Mouse (Mus musculus) gastrocnemius, postnatal 36 days (tissue): ENCODE data around the gene Jmjd8. TPM values are rescaled to one million over a fixed set of nuclear protein-coding genes. Genes with fewer than 3 reads are reported as not detected.

Experiments
- DNase-seq, 2 experiments: peaks; one replicate each; pipeline ENCODE4 v3.0.0; 2022
- intact Hi-C: fragments of 180-260 bp; cut with DNase I; formaldehyde crosslinking; loops from one replicate; pipeline ENCODE4 v1.15.1; 2025
- total RNA-seq, 2 experiments: library from RNA; stranded (reverse); gene quantifications; 2 replicates each; pipeline ENCODE4 v1.2.3; 2021

The Jmjd8 gene
- total RNA-seq, 2 experiments from 2014 or later = 13.4 to 13.6 TPM

DNA sequence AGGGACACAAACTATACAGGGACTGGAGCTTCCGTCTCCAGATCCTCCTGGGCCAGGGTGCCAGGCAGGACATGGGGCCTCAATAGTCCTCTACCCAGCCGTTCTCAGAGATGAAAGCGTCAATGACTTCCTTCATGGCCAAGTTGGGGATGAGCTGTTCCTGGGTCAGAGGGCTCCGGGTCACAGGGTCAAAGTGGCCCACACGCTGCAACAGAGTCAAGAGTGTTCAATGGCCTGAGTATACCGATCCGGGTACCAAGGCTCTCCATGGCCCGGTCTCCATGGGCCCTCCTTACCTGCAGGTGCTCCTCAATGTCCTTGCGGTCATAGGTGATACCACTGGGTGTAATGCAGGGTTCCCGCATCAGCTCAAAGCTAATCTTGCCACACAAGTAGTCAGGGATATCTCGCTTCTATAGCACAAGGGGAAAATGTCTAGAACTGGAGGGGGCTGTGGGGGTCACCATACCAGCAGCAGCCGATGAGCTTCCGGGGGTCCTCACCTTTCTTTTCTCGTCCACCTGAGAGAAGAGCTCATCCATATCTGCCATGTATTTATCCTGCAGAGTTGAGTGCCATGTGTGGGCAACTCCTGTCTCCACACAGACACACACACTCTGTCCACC, 2.3 kb downstream of the Jmjd8 start:
- intact Hi-C loops = no loop called here
- no peak for DNase-seq

- intact Hi-C loops = loop anchor here (2.0 kb wide), 1 partner anchor 43 kb away; the partner anchor contains the start of gene Mettl26
- DNase-seq = no peak
Measured at GRCm38 (mm10) chr17:25831451-25832281, 3.0 kb downstream of the Jmjd8 start.

GRCm38 (mm10) chr17:25832436-25833290, 4.0 kb downstream of the Jmjd8 start:
- intact Hi-C loops = loop anchor here (2.0 kb wide), 1 partner anchor 42 kb away; the partner anchor contains the start of gene Mettl26
- peak; percentile 99 to 100 for DNase-seq

DNA sequence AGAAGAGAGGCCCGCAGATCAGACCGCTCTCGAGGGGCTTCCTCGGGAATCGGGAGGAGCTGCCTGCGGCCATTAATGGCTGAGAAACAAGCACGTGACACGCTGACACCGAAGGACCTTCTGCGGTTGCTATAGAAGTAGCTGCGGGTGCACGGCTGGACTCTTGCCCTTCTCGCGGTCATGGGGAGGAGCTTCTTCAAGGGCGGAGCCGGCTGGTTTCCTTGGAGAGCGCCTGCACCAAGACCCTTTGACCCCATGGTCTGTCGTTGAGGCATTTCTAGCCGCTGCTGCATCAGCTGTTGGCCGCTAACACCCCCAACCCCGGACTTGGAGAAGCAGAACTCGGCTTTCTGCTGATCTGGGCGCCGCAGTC, 4.6 kb downstream of the Jmjd8 start, which contains the start of gene Stub1:
Stub1 (minus strand) TSS at position 114 of the 373 bp plus-strand sequence.
- intact Hi-C loops = loop anchor here (2.0 kb wide), 1 partner anchor 42 kb away; the partner anchor contains the start of gene Mettl26
- DNase-seq = peak; percentile 89 to 93

- DNase-seq = no peak
- intact Hi-C loops = loop anchor here (2.0 kb wide), 1 partner anchor 41 kb away; the partner anchor contains the start of gene Mettl26
Measured at GRCm38 (mm10) chr17:25833961-25834594, 5.4 kb downstream of the Jmjd8 start.

GRCm38 (mm10) chr17:25834595-25835222, 6.0 kb downstream of the Jmjd8 start:
- intact Hi-C loops = no loop called here
- no peak for DNase-seq

DNA sequence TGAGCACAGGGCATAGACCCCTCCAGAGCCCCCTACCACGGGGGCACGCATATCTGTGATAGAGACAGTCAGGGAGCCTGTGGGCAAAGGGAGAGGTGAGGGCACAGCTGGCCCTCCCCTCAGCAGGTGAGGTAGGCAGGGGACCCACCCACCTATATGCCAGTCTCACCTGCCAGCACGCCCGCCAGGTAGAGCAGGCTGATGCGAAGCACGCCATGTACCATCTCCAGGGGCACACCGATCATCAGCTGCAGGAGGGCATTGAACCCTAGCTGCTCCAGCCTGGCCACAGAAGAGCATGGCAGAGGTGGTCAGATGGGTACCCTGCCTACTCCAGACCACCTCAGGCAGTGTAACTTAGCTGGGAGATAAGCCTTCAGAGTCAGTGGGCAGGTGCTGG, 6.6 kb downstream of the Jmjd8 start:
- intact Hi-C loops = no loop called here
- DNase-seq = no peak

- no peak for DNase-seq
- intact Hi-C loops = no loop called here
Measured at GRCm38 (mm10) chr17:25835816-25836215, 7.1 kb downstream of the Jmjd8 start.

DNA sequence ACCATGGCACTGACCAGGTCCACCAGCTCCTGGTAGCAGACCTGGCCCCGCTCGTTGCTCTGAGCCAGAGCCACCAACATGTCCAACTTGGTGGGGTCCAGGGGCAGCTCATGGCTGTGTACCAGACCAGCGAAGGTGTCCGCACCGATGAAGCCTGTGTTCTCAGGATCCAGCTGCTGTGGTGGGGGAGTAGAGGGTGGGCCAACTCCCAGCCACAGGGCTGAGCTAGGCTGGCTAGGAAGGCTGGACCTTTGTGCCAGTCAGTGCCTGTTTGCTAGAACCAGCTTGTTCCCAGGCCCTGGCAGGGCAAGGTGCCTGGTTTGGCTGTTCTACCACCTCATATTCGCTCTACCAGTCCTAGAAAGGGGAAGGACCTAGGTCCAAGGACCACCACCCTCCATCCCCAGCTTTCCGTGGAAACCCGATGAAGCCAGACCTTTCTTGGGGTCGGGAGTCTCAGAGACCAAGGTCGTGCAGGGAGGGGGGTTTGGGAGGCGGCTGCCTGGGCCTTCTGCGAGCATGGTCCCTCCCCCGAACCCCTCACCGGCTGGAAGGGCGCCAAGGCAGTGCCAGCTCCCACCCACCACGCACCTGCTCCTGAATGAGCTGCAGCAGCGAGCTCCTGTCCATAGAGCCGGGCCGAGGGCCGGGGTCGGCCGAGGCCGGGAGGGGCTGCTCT, 7.9 kb downstream of the Jmjd8 start:
- intact Hi-C loops = no loop called here
- DNase-seq = no peak

DNA sequence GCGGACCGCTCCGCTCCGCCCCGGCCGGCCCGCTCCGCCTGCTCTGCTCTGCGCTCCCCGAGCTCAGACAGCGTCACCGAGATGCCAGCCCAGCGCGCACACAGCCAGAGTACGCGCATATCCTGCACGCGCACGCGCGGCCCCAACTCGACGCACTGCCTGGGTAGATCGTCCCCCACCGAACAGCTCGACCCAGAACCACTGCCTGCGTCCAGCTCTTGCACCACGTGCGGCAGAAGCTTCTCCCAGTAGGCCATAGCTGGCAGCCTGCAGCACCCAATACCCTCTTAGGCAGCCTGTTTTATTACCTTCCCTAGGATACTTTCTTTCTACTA, 8.4 kb downstream of the Jmjd8 start, which contains the start of gene Rhbdl1:
Rhbdl1 (minus strand) TSS at position 220 of the 335 bp plus-strand sequence.
- intact Hi-C loops = no loop called here
- peak; percentile 72 for DNase-seq

DNA sequence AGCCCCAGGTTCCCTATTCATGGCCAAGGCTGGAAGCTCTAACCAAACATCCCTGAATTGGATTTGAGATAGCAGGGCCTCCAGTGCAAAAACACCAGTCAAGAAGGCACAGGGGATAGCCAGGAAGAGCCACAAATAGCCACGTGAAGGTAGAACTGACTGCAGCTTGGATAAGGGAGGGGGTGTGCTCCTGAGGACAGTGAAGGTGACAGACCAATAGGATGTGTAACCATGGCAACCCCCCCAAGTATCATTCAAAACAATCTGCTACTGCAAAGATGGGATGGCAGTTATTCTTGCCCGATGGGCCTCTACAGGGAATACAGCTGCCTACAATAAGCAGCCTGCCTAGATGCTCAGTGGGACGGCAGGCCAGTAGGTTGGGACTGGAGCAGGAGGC, 8.9 kb downstream of the Jmjd8 start:
- intact Hi-C loops = no loop called here
- no peak for DNase-seq

GRCm38 (mm10) chr17:25838904-25839303, 10.2 kb downstream of the Jmjd8 start:
- DNase-seq = no peak
- intact Hi-C loops = no loop called here

- DNase-seq = no peak
- intact Hi-C loops = no loop called here
Measured at GRCm38 (mm10) chr17:25839455-25840235, 11.0 kb downstream of the Jmjd8 start.

DNA sequence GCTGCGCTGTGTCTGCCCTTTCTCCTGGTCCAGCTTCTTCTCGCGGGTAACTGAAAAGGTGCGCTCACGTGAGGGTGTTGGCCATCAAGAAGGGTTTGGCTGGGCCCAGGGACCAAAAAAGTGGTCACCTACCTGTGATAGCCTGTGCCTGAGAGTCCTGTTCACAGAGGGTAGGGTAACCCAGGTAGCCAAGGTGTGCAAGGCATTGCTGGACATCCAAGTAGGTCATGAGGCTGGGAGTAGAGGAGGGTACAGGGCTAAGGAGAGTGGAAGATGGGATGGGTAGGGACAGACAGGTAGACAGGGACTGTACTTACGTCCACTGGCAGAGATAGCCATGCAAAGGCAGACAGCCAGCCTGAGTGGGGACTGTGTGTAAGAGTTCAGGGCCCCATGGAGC, 11.9 kb downstream of the Jmjd8 start:
- intact Hi-C loops = no loop called here
- DNase-seq = no peak

- no peak for DNase-seq
- intact Hi-C loops = no loop called here
Measured at GRCm38 (mm10) chr17:25841117-25841880, 12.6 kb downstream of the Jmjd8 start, which contains the start of gene Gm20683. Gm20683 (minus strand) TSS chr17:25841763.

- intact Hi-C loops = no loop called here
- DNase-seq = no peak
Measured at GRCm38 (mm10) chr17:25842509-25842908, 13.8 kb downstream of the Jmjd8 start.

GRCm38 (mm10) chr17:25843122-25843521, 14.5 kb downstream of the Jmjd8 start:
- DNase-seq = no peak
- intact Hi-C loops = no loop called here
